Mouse (Mus musculus) kidney, postnatal 14 days (tissue): ENCODE results near the gene Tprn.
A peak's percentile ranks its signal among the peaks of the same experiment; 100 is the strongest.

Experiments
- DNase-seq: peaks from one replicate; pipeline ENCODE4 v3.0.0; 2022; ENCODE audit warnings: mixed read lengths

Tprn gene

GRCm38 (mm10) chr2:25298046-25298445, 35.6 kb downstream of the Tprn start:
- no peak for DNase-seq

- no peak for DNase-seq
Measured at GRCm38 (mm10) chr2:25303452-25303851, 41.0 kb downstream of the Tprn start.

GRCm38 (mm10) chr2:25303931-25304656, 41.7 kb downstream of the Tprn start:
- DNase-seq: no peak

GRCm38 (mm10) chr2:25304657-25305541, 42.5 kb downstream of the Tprn start:
- peak; percentile 34 for DNase-seq

- no peak for DNase-seq
Measured at GRCm38 (mm10) chr2:25305587-25306359, 43.4 kb downstream of the Tprn start.

GRCm38 (mm10) chr2:25310180-25310579, 47.8 kb downstream of the Tprn start:
- DNase-seq: no peak

- no peak for DNase-seq
Measured at GRCm38 (mm10) chr2:25310969-25311368, 48.6 kb downstream of the Tprn start.

GRCm38 (mm10) chr2:25311491-25311891, 49.1 kb downstream of the Tprn start:
- DNase-seq: no peak

- no peak for DNase-seq
Measured at GRCm38 (mm10) chr2:25318119-25318966, 55.9 kb downstream of the Tprn start.

- peak; percentile 73 for DNase-seq
Measured at GRCm38 (mm10) chr2:25318971-25319773, 56.8 kb downstream of the Tprn start, which contains the start of gene Grin1. Grin1 (minus strand) TSS chr2:25319187.
